Mouse (Mus musculus) testis, adult 2 months (tissue): ENCODE measurements around the gene Dda1. TPM values are rescaled to one million over a fixed set of nuclear protein-coding genes. Genes with fewer than 3 reads are reported as not detected.

Experiments used
- polyA plus RNA-seq: library from polyadenylated mRNA; depleted of rRNA; stranded (reverse); fragments of >200 nt; gene quantifications from 2 replicates; pipeline ENCODE4 v1.2.3, GENCODE M21; 2012; rRNA removed

Dda1 gene
- polyA plus RNA-seq, 1 experiment: 136 TPM

Other genes with a start within 250 kb of the Dda1 start
- gene Myo9b, start 196.5 kb upstream of the Dda1 start, polyA plus RNA-seq: 8.2 and 8.8 TPM in 2 replicates
- gene Haus8, start 196.3 kb upstream of the Dda1 start, polyA plus RNA-seq: 4.1 and 4.5 TPM in 2 replicates
- 158 and 169 TPM in 2 replicates for gene Use1, start 102.4 kb upstream of the Dda1 start, polyA plus RNA-seq
- 36.5 and 45.0 TPM in 2 replicates for gene Ocel1, start 97.9 kb upstream of the Dda1 start, polyA plus RNA-seq
- 10.2 and 10.8 TPM in 2 replicates for gene Nr2f6, start 87.2 kb upstream of the Dda1 start, polyA plus RNA-seq
- 1.3 and 1.8 TPM in 2 replicates for gene Ushbp1, start 73.4 kb upstream of the Dda1 start, polyA plus RNA-seq
- gene Babam1, start 72.3 kb upstream of the Dda1 start, polyA plus RNA-seq: 70.6 and 76.6 TPM in 2 replicates
- gene Ankle1, start 63.2 kb upstream of the Dda1 start, polyA plus RNA-seq: 1.9 and 2.3 TPM in 2 replicates
- gene Abhd8, start 5.5 kb upstream of the Dda1 start, polyA plus RNA-seq: 231 and 283 TPM in 2 replicates
- 14.2 and 19.5 TPM in 2 replicates for gene Mrpl34, start 4.2 kb upstream of the Dda1 start, polyA plus RNA-seq
- gene Ano8, start 16.8 kb downstream of the Dda1 start, polyA plus RNA-seq: 0.99 and 1.2 TPM in 2 replicates
- 6.1 and 6.3 TPM in 2 replicates for gene Gtpbp3, start 18.9 kb downstream of the Dda1 start, polyA plus RNA-seq
- 0.95 and 2.4 TPM in 2 replicates for gene Plvap, start 42.6 kb downstream of the Dda1 start, polyA plus RNA-seq
- 0.05 TPM in 1 of 2 replicates, not detected in the other for gene Ccdc194, start 56.5 kb downstream of the Dda1 start, polyA plus RNA-seq
- 16.0 and 19.8 TPM in 2 replicates for gene Bst2, start 68.3 kb downstream of the Dda1 start, polyA plus RNA-seq
- 55.1 and 61.7 TPM in 2 replicates for gene Mvb12a, start 73.7 kb downstream of the Dda1 start, polyA plus RNA-seq
- 0.86 and 0.88 TPM in 2 replicates for gene Tmem221, start 89.7 kb downstream of the Dda1 start, polyA plus RNA-seq
- gene Nxnl1, start 97.4 kb downstream of the Dda1 start, polyA plus RNA-seq: 0.29 and 0.47 TPM in 2 replicates
- gene Slc27a1, start 99.7 kb downstream of the Dda1 start, polyA plus RNA-seq: 72.5 and 82.1 TPM in 2 replicates
- 88.4 and 93.6 TPM in 2 replicates for gene Pgls, start 123.0 kb downstream of the Dda1 start, polyA plus RNA-seq
- gene Fam129c, start 128.4 kb downstream of the Dda1 start, polyA plus RNA-seq: 2.2 and 3.9 TPM in 2 replicates
- 31.0 and 37.4 TPM in 2 replicates for gene Colgalt1, start 141.8 kb downstream of the Dda1 start, polyA plus RNA-seq
- 0.28 and 0.33 TPM in 2 replicates for gene Unc13a, start 202.6 kb downstream of the Dda1 start, polyA plus RNA-seq
- gene Jak3, start 207.1 kb downstream of the Dda1 start, polyA plus RNA-seq: 6.6 and 8.4 TPM in 2 replicates
- 4,712 and 6,097 TPM in 2 replicates for gene Insl3, start 220.0 kb downstream of the Dda1 start, polyA plus RNA-seq
- gene B3gnt3, start 232.6 kb downstream of the Dda1 start, polyA plus RNA-seq: 0.17 and 0.23 TPM in 2 replicates